Mouse (Mus musculus) bone marrow macrophage, adult 2 months (primary cell): Measurements from ENCODE around the gene Ctnna3.

Experiments used
- CTCF ChIP-seq: IDR thresholded peaks from 2 replicates; pipeline ENCODE4 v1.5.1; 2012; ENCODE audit warnings: low read depth, mild to moderate bottlenecking, low read length, moderate library complexity
- POLR2A ChIP-seq: IDR thresholded peaks from 2 replicates; pipeline ENCODE4 v1.6.1; 2012; ENCODE audit warnings: mild to moderate bottlenecking, low read depth, low read length, borderline replicate concordance

DNA sequence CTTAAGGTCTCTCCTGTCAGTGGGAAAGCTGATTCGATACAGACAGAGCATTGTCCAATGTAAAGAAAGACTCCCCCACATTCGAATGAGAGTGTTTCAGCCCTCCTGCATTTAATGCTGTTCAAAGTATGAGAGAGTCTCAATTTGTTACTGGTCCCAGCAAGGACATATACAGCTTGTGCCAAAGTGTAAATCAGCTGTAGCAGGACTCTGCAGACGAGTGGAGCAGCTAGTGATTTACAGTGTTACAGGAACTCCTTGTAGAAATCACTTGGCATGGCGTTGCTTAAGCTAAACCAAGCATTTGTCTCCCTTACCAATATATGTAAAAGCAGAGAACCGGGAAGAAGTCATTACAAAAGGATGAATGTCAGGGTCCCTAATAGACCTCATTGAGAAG lies 31.0 kb downstream of the Ctnna3 start:
- no peak for TF ChIP-seq CTCF
- no peak for TF ChIP-seq POLR2A
